Mouse (Mus musculus): ENCODE measurements around the gene Mpi. TPM values are rescaled to one million over a fixed set of nuclear protein-coding genes. Genes with fewer than 3 reads are reported as not detected.

The Mpi gene
- total RNA-seq, 1 experiment = 42.3 TPM

DNA sequence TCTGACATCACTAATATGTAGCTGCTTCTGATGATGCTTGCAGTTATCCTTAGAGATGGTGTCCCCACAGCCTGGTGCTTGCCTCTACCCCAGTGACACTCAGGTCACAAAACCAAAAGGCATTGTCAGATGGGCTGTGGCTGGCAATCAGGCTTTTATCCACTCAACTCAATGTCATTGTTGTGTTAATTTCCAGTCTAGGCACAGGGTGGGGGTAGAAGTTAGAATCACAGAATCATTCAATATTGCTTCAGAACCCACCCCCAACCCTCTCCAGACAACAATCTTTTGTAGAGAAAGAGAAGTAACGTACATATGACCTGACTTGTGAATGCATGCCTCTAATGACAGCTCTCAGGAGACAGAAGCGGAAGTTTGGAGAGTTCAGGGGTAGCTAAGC, 42.0 kb downstream of the Mpi start:
- in situ Hi-C loops (cut with MboI; ENCODE audit: low sequenced_read_pairs in 2 of 2, unreplicated experiment in 2 of 2) = no loop called here
- no peaks in the 10 kb centered on the region for H3K36me3 ChIP-seq (ENCODE audit: control insufficient read depth, insufficient read depth, low read length, poor library complexity, severe bottlenecking)

DNA sequence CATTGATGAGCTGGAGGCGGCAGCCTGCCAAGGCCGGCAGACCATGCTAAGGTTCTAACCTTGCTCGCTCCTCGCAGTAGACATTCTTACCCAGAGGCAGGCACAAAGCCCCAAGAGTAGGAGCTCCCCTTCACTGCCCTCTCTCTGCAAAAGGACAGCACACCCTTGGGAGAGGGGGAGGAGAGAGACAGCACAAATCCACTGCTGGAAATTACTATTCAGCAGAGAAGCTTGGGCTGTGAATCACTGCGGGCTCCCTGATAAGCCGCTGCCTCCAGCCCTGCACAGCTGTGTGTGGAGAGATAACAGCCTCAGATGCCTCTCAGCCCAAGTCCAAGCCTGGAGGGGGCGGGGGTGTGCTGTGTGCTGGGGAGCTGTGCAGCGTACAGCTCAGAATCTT, 46.9 kb downstream of the Mpi start:
- Histone ChIP-seq H3K4me1 (ENCODE audit: control insufficient read depth in 2 of 2, insufficient read depth in 2 of 2, low read length in 2 of 2, poor library complexity in 1 of 2) (peaks cover 12 to 26% of the 10 kb centered on the region in 2 experiments), H3K27ac (ENCODE audit: insufficient read depth, low read depth, low read length, poor library complexity, severe bottlenecking) (peak overlapping the region; percentile 24; the same call in 1 of the 2 replicates), H3K9ac (ENCODE audit: insufficient read depth, low read depth, low read length, poor library complexity, severe bottlenecking) (peak overlapping the region; percentile 94), H3K4me3 (ENCODE audit: insufficient read depth in 1 of 2, low read depth in 1 of 2, low read length in 2 of 2, poor library complexity in 1 of 2, severe bottlenecking in 1 of 2) (peak overlapping the region; percentile 14 to 84; a peak in 3 of 4 replicates), H3K9me3 (ENCODE audit: control insufficient read depth, insufficient read depth, low read depth, low read length) (no peaks in the 10 kb centered on the region), H3K36me3 (ENCODE audit: control insufficient read depth, insufficient read depth, low read length, poor library complexity, severe bottlenecking) (no peaks in the 10 kb centered on the region; the same call in 1 of the 2 replicates)
- TF ChIP-seq CHD2 (IDR thresholded peaks at IDR 0.05; ENCODE audit: low read depth, low read length) = no peak
- no peak for TF ChIP-seq ZNF384 (IDR thresholded peaks at IDR 0.05; ENCODE audit: low read depth, low read length)
- no peak for TF ChIP-seq MAFK (IDR thresholded peaks at IDR 0.05; ENCODE audit: insufficient read depth, low read depth, low read length)
- no peak for TF ChIP-seq ZC3H11A (IDR thresholded peaks at IDR 0.05; ENCODE audit: borderline replicate concordance, low read depth, low read length)
- no peak for TF ChIP-seq HCFC1 (IDR thresholded peaks at IDR 0.05; ENCODE audit: borderline replicate concordance, insufficient read depth, low read length)
- no peak for DNase-seq (ENCODE audit: low read depth, low spot score)
- in situ Hi-C loops (cut with MboI; ENCODE audit: low sequenced_read_pairs in 2 of 2, unreplicated experiment in 2 of 2) = no loop called here

More for the DNA sequence above, 42.0 kb downstream of the Mpi start:
- H3K9ac ChIP-seq (ENCODE audit: insufficient read depth, low read depth, low read length, poor library complexity, severe bottlenecking) = no peak overlapping the region; the same call in 1 of the 2 replicates
- DNase-seq (ENCODE audit: low read depth, low spot score) = no peak
- no peaks in the 10 kb centered on the region for H3K9me3 ChIP-seq (ENCODE audit: control insufficient read depth, insufficient read depth, low read depth, low read length)
- peak overlapping the region; percentile 69 for H3K27ac ChIP-seq (ENCODE audit: insufficient read depth, low read depth, low read length, poor library complexity, severe bottlenecking)
- H3K4me3 ChIP-seq (ENCODE audit: insufficient read depth in 1 of 2, low read depth in 1 of 2, low read length in 2 of 2, poor library complexity in 1 of 2, severe bottlenecking in 1 of 2) = peak overlapping the region; percentile 2 to 12; a peak in 1 of 4 replicates
- no peak for TF ChIP-seq HCFC1 (IDR thresholded peaks at IDR 0.05; ENCODE audit: borderline replicate concordance, insufficient read depth, low read length)
- no peak for TF ChIP-seq ZC3H11A (IDR thresholded peaks at IDR 0.05; ENCODE audit: borderline replicate concordance, low read depth, low read length)
- TF ChIP-seq MAFK (IDR thresholded peaks at IDR 0.05; ENCODE audit: insufficient read depth, low read depth, low read length) = no peak
- TF ChIP-seq CHD2 (IDR thresholded peaks at IDR 0.05; ENCODE audit: low read depth, low read length) = no peak
- no peak for TF ChIP-seq ZNF384 (IDR thresholded peaks at IDR 0.05; ENCODE audit: low read depth, low read length)
- H3K4me1 ChIP-seq (ENCODE audit: control insufficient read depth in 2 of 2, insufficient read depth in 2 of 2, low read length in 2 of 2, poor library complexity in 1 of 2) = peaks cover 5 to 13% of the 10 kb centered on the region in 2 experiments

DNA sequence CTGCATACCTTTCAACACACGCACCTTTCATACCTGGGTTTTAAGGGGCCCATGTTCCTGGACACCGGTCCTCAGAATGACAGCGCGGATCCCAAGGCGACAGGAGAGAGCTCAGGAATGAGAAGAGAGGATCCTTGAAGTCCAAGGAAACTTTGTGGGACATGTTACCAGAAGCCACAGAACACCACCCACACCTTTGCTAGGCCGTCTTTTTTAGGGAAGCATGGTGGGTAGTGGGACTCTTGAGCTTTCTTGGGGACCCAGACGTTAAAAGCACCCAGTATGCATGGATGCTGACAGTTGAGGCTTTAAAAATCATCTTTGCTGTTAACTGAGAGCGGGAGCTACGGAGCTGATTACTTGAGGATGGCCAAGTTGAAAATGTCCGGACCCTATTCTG, 47.7 kb downstream of the Mpi start:
- TF ChIP-seq ZNF384 (IDR thresholded peaks at IDR 0.05; ENCODE audit: low read depth, low read length) (no peak), ZC3H11A (IDR thresholded peaks at IDR 0.05; ENCODE audit: borderline replicate concordance, low read depth, low read length) (no peak; the same call in 1 of the 2 replicates), CHD2 (IDR thresholded peaks at IDR 0.05; ENCODE audit: low read depth, low read length) (no peak), HCFC1 (IDR thresholded peaks at IDR 0.05; ENCODE audit: borderline replicate concordance, insufficient read depth, low read length) (no peak), MAFK (IDR thresholded peaks at IDR 0.05; ENCODE audit: insufficient read depth, low read depth, low read length) (no peak)
- no peak overlapping the region; the same call in 1 of the 2 replicates for H3K27ac ChIP-seq (ENCODE audit: insufficient read depth, low read depth, low read length, poor library complexity, severe bottlenecking)
- DNase-seq (ENCODE audit: low read depth, low spot score) = no peak
- H3K9me3 ChIP-seq (ENCODE audit: control insufficient read depth, insufficient read depth, low read depth, low read length) = no peaks in the 10 kb centered on the region
- H3K4me1 ChIP-seq (ENCODE audit: control insufficient read depth in 2 of 2, insufficient read depth in 2 of 2, low read length in 2 of 2, poor library complexity in 1 of 2) = peaks cover 12 to 24% of the 10 kb centered on the region in 2 experiments
- H3K9ac ChIP-seq (ENCODE audit: insufficient read depth, low read depth, low read length, poor library complexity, severe bottlenecking) = peak overlapping the region; percentile 94
- in situ Hi-C loops (cut with MboI; ENCODE audit: low sequenced_read_pairs in 2 of 2, unreplicated experiment in 2 of 2) = no loop called here
- no peaks in the 10 kb centered on the region; the same call in 1 of the 2 replicates for H3K36me3 ChIP-seq (ENCODE audit: control insufficient read depth, insufficient read depth, low read length, poor library complexity, severe bottlenecking)
- H3K4me3 ChIP-seq (ENCODE audit: insufficient read depth in 1 of 2, low read depth in 1 of 2, low read length in 2 of 2, poor library complexity in 1 of 2, severe bottlenecking in 1 of 2) = peak overlapping the region; percentile 84 to 87

DNA sequence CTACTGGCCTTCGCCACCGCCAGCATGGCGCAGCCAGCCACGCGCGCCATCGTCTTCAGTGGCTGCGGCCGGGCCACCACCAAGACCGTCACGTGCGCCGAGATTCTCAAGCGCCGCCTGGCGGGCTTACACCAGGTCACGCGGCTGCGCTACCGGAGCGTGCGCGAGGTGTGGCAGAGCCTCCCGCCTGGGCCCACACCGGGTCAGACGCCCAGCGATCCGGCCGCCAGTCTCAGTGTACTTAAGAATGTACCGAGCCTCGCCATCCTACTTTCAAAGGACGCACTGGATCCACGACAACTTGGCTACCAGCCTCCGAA, 48.2 kb downstream of the Mpi start:
- no peak for TF ChIP-seq CHD2 (IDR thresholded peaks at IDR 0.05; ENCODE audit: low read depth, low read length)
- no peak for TF ChIP-seq HCFC1 (IDR thresholded peaks at IDR 0.05; ENCODE audit: borderline replicate concordance, insufficient read depth, low read length)
- no peak for TF ChIP-seq MAFK (IDR thresholded peaks at IDR 0.05; ENCODE audit: insufficient read depth, low read depth, low read length)
- no peak for TF ChIP-seq ZNF384 (IDR thresholded peaks at IDR 0.05; ENCODE audit: low read depth, low read length)
- no peak for TF ChIP-seq ZC3H11A (IDR thresholded peaks at IDR 0.05; ENCODE audit: borderline replicate concordance, low read depth, low read length)
- H3K4me1 ChIP-seq (ENCODE audit: control insufficient read depth in 2 of 2, insufficient read depth in 2 of 2, low read length in 2 of 2, poor library complexity in 1 of 2) = peaks cover 12 to 21% of the 10 kb centered on the region in 2 experiments
- peak overlapping the region; percentile 74 for H3K27ac ChIP-seq (ENCODE audit: insufficient read depth, low read depth, low read length, poor library complexity, severe bottlenecking)
- no peak for DNase-seq (ENCODE audit: low read depth, low spot score)
- H3K9me3 ChIP-seq (ENCODE audit: control insufficient read depth, insufficient read depth, low read depth, low read length) = no peaks in the 10 kb centered on the region
- peak overlapping the region; percentile 84 to 87 for H3K4me3 ChIP-seq (ENCODE audit: insufficient read depth in 1 of 2, low read depth in 1 of 2, low read length in 2 of 2, poor library complexity in 1 of 2, severe bottlenecking in 1 of 2)
- peak overlapping the region; percentile 94 for H3K9ac ChIP-seq (ENCODE audit: insufficient read depth, low read depth, low read length, poor library complexity, severe bottlenecking)
- in situ Hi-C loops (cut with MboI; ENCODE audit: low sequenced_read_pairs in 2 of 2, unreplicated experiment in 2 of 2) = no loop called here
- no peaks in the 10 kb centered on the region; the same call in 1 of the 2 replicates for H3K36me3 ChIP-seq (ENCODE audit: control insufficient read depth, insufficient read depth, low read length, poor library complexity, severe bottlenecking)

All from ES-E14 (cell line).